Mouse (Mus musculus) ES-Bruce4 (cell line): ENCODE results near the gene Tfrc. TPM values are rescaled to one million over a fixed set of nuclear protein-coding genes. Genes with fewer than 3 reads are reported as not detected.

ENCODE experiments used
- H3K27ac ChIP-seq: 2 replicates; pipeline ENCODE4 v1.5.1; 2012; ENCODE audit warnings: low read length, inconsistent platforms; ENCODE audit not compliant: insufficient read depth
- H3K27me3 ChIP-seq: 2 replicates; pipeline ENCODE4 v1.6.1; 2012; ENCODE audit warnings: mild to moderate bottlenecking, low read length, inconsistent platforms; ENCODE audit not compliant: control insufficient read depth, poor library complexity, insufficient read depth, severe bottlenecking
- H3K36me3 ChIP-seq: 2 replicates; pipeline ENCODE4 v1.6.1; 2012; ENCODE audit warnings: inconsistent platforms, mild to moderate bottlenecking, low read length, moderate library complexity; ENCODE audit not compliant: control insufficient read depth, poor library complexity, insufficient read depth, severe bottlenecking
- H3K4me1 ChIP-seq: one replicate; pipeline ENCODE4 v1.8.1; 2011; ENCODE audit warnings: low read length; ENCODE audit not compliant: control insufficient read depth, insufficient read depth
- H3K4me3 ChIP-seq: 2 replicates; pipeline ENCODE4 v1.5.1; 2011; ENCODE audit warnings: low read depth, mild to moderate bottlenecking, low read length
- H3K9ac ChIP-seq: 2 replicates; pipeline ENCODE4 v1.6.1; 2012; ENCODE audit warnings: low read depth, mild to moderate bottlenecking, inconsistent platforms; ENCODE audit not compliant: poor library complexity, severe bottlenecking
- H3K9me3 ChIP-seq: replicated peaks from 2 replicates; pipeline ENCODE4 v1.6.1; 2012; ENCODE audit warnings: mild to moderate bottlenecking, low read length, inconsistent platforms; ENCODE audit not compliant: control insufficient read depth, poor library complexity, insufficient read depth, severe bottlenecking
- CTCF ChIP-seq: IDR thresholded peaks from one replicate; pipeline ENCODE4 v1.8.1; 2011; ENCODE audit warnings: low read depth, low read length
- EP300 ChIP-seq: IDR thresholded peaks from 2 replicates; pipeline ENCODE4 v1.6.1; 2011; ENCODE audit warnings: low read depth, low read length; ENCODE audit not compliant: insufficient read depth
- POLR2A ChIP-seq: IDR thresholded peaks from one replicate; pipeline ENCODE4 v1.8.1; 2011; ENCODE audit warnings: low read length; ENCODE audit not compliant: insufficient read depth
- polyA plus RNA-seq: library from polyadenylated mRNA; stranded (reverse); fragments of >200 nt; gene quantifications from 2 replicates; pipeline ENCODE4 v1.2.4, GENCODE M21; 2011; ENCODE audit warnings: low read depth; ENCODE audit not compliant: missing spikeins, insufficient read depth, insufficient read length

The Tfrc gene
- polyA plus RNA-seq, 1 experiment: 141 TPM

DNA sequence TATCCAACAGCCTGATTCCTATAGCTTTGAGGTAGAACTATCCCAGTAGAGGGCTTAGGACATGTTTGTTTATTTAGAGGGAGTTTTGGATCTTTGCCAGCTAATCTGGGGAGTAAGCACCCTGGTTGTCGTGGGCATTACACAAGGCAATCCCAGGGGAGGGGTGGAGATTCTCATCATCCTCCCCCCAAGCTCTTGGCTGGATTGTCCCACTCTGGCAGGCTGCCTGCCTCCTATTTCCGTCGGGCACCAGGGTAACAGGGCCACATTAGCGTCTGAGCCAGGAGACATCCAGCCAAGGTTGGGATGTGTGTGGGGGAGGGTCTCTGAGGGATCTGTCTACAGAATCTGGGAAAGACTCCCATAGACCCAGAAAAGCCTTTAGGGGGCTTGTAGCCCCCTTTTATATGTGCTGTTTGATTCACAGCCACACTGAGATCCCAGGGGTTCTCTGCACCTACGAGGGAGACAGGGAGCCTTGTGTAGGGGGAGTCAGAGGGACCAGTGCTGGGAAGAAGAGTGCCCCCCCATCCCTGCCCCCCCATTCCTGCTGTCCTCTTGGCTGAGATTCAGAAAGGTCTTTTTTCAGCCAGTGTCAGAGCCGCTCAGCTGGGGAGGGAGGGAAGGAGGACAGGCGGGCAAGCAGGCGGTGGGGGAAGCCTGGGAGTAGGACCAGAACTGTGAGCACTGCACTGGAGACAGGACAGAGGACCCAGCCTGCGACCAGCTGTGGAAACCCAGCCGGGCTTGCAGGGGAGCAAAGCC, 52.0 kb downstream of the Tfrc start:
- Histone ChIP-seq H3K27ac (no peak overlapping the region), H3K4me3 (no peak overlapping the region), H3K9me3 (no peaks in the 10 kb centered on the region), H3K27me3 (no peaks in the 10 kb centered on the region), H3K9ac (0 out of 2 replicates have a peak overlapping the region, but pooled peaks have one; percentile 12), H3K36me3 (0 out of 2 replicates have a peak, but pooled peaks cover 3% of the 10 kb centered on the region), H3K4me1 (peaks cover 9% of the 10 kb centered on the region)
- TF ChIP-seq EP300 (no peak), POLR2A (no peak), CTCF (no peak)

DNA sequence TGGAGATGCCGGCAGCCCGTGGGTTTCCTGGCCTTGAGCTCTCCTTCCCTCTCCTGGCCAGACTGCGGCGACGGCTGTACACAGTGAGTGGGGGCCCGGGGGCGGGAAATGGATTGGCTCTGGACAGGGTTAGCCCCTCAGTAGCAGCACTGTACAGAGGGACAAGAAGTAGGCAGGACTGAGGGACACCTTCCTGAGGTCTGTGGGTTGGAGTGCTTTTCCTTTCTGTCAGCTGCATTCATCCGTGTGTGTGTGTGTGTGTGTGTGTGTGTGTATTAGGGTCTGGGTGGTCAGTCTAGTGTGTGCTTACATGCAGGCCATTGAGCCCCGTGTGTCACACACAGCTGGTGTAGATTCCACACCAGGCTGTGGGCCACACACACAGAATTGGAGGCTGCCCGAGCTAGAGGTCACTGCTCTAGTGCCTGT, 52.8 kb downstream of the Tfrc start:
- Histone ChIP-seq H3K9ac (0 out of 2 replicates have a peak overlapping the region, but pooled peaks have one; percentile 12), H3K4me1 (peaks cover 10% of the 10 kb centered on the region), H3K27ac (no peak overlapping the region), H3K4me3 (no peak overlapping the region), H3K9me3 (no peaks in the 10 kb centered on the region), H3K36me3 (0 out of 2 replicates have a peak, but pooled peaks cover 3% of the 10 kb centered on the region), H3K27me3 (no peaks in the 10 kb centered on the region)
- no peak for TF ChIP-seq CTCF
- no peak for TF ChIP-seq EP300
- TF ChIP-seq POLR2A: no peak

DNA sequence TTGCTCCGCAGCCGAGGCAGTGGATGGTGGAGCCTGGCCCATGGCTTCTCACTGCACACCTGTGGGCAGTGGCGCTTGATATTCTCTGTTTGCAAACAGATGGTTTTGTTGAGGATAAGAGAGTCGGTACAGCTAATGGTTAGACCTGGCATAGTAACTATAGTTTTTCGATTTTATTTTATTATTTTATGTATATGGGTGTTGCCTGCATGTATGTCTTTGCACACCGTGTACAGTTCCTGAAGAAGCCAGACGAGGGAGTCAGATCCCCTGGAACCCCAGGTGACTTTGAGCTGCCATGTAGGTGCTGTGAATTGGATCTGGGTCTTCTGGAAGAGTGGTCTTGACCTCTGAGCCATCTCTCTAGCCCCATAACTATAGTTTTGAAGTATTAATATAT, 53.7 kb downstream of the Tfrc start:
- Histone ChIP-seq H3K27me3 (no peaks in the 10 kb centered on the region), H3K4me3 (no peak overlapping the region), H3K27ac (no peak overlapping the region), H3K9me3 (no peaks in the 10 kb centered on the region), H3K36me3 (0 out of 2 replicates have a peak, but pooled peaks cover 3% of the 10 kb centered on the region), H3K4me1 (peaks cover 9% of the 10 kb centered on the region), H3K9ac (no peak overlapping the region)
- TF ChIP-seq CTCF: no peak
- TF ChIP-seq POLR2A: no peak
- TF ChIP-seq EP300: no peak

DNA sequence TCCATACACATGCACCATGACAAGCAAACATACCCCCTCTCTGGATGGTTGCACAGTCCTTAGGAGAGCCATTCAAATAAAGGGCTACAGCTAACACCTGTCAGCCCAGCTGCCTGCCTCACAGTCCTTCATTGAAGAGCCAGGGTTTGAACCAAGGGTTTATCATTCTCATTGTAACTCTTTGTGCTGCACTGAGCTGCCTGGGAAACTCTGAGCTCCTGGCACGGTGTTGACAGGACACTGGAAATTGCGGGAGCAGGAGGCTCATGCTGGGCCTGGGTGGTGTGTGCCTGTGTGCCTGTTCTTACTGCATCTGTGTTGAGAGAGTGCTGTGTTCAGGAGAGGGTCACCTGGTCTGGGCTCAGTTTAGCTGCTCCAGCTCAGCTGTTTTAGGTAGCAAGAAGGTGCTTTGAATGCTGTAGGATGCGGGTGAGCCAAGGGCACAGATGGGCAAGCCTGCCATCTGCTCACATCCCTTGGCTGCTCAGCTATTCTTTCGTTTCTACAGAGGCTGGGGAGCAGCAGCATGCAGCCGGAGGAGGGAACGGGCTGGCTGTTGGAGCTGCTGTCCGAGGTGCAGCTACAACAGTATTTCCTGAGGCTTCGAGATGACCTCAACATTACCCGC, 54.6 kb downstream of the Tfrc start:
- peaks cover 14% of the 10 kb centered on the region for H3K4me1 ChIP-seq
- TF ChIP-seq POLR2A (no peak), EP300 (no peak), CTCF (no peak)

DNA sequence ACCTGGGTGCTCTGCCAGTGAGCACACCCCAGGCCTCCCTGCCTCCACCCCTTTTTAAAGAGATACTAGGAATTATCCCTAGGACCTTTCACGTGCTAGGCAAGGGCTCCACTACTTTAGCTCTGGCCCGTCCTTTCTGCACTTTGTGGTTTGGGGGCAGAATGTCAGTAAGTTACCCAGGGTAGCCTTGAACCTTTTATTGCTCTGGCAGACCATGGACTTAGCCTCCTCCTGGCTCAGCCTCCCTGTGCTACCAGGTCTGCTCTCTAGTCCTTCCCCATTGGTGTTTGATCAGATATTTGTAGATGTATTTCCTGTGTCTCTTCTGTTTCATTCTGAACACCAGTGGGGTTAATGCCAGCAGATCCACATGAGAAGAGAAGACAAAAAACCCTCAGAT, 55.5 kb downstream of the Tfrc start:
- Histone ChIP-seq H3K4me3 (no peak overlapping the region), H3K9me3 (no peaks in the 10 kb centered on the region), H3K4me1 (peaks cover 14% of the 10 kb centered on the region), H3K27me3 (no peaks in the 10 kb centered on the region), H3K36me3 (0 out of 2 replicates have a peak, but pooled peaks cover 3% of the 10 kb centered on the region), H3K27ac (no peak overlapping the region), H3K9ac (no peak overlapping the region)
- no peak for TF ChIP-seq EP300
- TF ChIP-seq CTCF: no peak
- no peak for TF ChIP-seq POLR2A

More for the DNA sequence above, 54.6 kb downstream of the Tfrc start:
- Histone ChIP-seq H3K9ac (no peak overlapping the region), H3K27me3 (no peaks in the 10 kb centered on the region), H3K36me3 (0 out of 2 replicates have a peak, but pooled peaks cover 3% of the 10 kb centered on the region), H3K27ac (no peak overlapping the region), H3K9me3 (no peaks in the 10 kb centered on the region), H3K4me3 (no peak overlapping the region)
